Mouse (Mus musculus): ENCODE results near the gene Mxi1.

DNA sequence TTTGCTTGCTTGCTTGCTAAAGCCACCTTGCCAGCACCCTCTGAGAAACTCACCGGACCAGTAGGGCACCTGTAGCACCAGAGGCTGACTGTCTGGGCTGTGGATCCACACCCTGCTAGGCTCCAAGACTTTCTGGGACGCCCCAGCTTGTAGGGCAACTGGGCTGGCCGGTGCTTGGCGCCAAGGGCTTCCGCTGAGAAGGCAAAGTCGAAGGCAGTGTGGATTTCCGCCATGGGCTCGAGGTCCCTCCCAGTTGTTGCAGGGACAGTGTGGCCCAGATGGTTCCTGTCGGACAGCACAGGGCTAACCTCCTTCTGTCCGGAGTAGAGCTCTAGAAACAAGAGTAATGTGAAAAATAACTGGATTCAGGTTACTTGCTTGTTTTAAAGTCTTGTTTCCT lies 11.0 kb downstream of the Mxi1 start:
- TF ChIP-seq POLR2A (IDR thresholded peaks at IDR 0.05; ENCODE audit: extremely low read depth, insufficient read depth, low read length) = no peak
- TF ChIP-seq CTCF (IDR thresholded peaks at IDR 0.05; ENCODE audit: low read depth, low read length) = no peak
